Mouse (Mus musculus): Measurements from ENCODE around the gene Gm867.

Gm867 gene

DNA sequence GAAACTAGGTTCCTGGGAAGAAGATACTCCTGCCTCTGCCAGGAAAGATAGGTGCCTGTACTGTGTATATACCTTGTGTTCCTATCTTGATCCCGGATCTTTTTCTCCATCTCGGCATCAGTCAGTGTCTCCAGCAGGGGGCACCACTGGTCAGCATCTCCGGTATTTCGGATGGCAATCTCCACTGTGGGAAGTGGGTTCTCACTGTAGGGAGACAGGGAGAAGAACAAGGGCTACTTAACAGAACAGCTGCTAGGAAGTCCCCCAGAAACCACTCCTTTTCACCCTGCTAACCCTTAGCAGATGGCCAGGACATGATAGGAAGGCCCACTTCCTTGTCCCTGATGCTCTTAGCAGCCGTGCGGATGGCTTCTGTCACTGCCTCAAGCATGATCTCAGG, 43.1 kb downstream of the Gm867 start:
- peak; percentile 42 to 52 for DNase-seq (ENCODE audit: low spot score in 2 of 2)

GRCm38 (mm10) chr10:75896208-75896607, 44.3 kb downstream of the Gm867 start:
- DNase-seq (ENCODE audit: low spot score in 2 of 2), result no peak

- no peak for DNase-seq (ENCODE audit: low spot score in 2 of 2)
Measured at GRCm38 (mm10) chr10:75895730-75896129, 44.7 kb downstream of the Gm867 start.

DNA sequence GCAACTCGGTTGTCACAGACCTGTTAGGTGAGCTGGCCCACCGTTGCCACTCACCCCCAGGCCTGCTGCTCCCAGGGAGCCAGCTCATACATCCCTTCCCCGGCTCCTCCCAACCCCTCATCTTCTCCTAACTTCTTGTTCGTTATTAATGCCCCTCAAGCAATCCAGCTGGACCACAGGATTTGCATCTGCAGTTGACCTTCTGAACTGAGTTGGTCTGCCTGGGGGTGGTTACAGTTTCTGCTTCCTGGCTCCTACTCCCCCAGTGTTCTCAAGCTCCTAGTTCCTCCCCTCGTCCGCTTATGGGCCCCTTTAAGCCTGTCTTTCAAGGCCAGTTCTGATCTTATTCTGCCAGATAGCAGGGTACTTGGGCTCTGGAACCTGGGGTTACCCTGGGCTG, 45.9 kb downstream of the Gm867 start:
- no peak for DNase-seq (ENCODE audit: low spot score in 2 of 2)

DNA sequence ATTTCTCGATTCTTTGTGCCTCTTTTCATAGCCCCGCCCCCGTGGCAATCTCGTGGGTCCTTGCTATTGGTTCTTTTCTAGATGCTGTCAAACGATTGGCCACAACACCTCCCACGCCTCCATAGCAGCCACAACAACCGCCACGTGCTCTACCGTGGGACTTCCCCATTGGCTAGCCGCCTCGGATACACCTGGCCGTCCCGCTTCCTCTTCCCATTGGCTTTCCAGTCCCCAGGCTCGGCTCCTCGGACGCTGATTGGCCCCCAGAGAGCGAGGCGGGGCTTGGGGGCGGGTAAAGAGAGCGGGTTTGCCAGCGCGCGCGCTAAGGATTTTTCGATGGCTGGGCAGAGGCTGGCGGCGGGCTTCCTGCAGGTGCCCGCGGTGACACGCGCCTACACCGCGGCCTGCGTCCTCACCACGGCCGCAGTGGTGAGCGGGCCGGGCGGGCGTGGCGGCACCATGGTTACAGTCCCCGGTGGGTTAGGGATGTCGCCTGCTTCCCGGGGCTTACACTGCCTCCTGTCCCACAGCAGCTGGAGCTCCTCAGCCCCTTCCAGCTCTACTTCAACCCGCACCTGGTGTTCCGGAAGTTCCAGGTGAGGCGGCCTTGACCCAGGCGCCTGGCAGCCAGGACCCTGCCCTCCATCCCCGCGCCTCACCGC, 47.3 kb downstream of the Gm867 start, which contains the start of gene Derl3:
TSS of gene Derl3 (plus strand) at position 325 of the 662 bp plus-strand sequence.
- DNase-seq (ENCODE audit: low spot score in 2 of 2), result peak; percentile 88 to 90

- no peak for DNase-seq (ENCODE audit: low spot score in 2 of 2)
Measured at GRCm38 (mm10) chr10:75889406-75890153, 50.9 kb downstream of the Gm867 start.
